In the genomic region with DNA sequence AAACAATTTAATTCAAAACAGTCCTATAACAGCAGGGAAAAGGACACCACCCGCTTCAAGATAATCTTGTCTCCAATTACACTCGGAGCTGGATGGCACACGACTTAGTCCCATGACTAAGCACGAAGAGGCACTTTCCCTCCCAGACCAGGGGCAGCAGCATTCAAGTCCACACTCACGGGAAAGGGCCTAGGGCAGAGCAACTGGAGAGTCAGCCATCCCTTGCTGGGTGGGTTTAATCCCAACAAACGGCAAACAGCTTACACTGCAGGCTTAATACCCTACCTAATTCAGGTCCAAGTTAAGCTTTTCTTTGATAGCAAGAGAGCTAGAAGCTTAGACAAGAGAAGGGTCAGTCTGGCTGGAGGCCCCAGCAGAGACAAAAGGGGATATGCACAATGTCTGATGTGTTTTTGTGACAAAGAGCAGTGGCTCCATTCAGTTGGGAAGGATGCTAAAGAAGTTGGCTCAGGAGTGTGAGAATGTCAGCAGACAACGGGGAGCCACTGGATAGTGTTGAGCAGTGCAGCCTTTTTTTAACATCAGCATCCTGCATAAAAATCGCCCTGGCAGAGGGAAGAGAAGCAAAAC, we compare ENCODE assay signal across 7 mouse cellular contexts. TPM values are rescaled to one million over a fixed set of nuclear protein-coding genes. Genes with fewer than 3 reads are reported as not detected.
DNase-seq lines count a peak whose midpoint lies in the region; ATAC-seq and TF ChIP-seq lines count a peak whose summit lies in the region.

No protein-coding gene starts in this region.

- peak; percentile 34 for DNase-seq in ovary, postnatal 36 days (ENCODE audit: low spot score)
- no peak for DNase-seq in ovary, postnatal 10 days (ENCODE audit: low spot score)
- peak; percentile 74 for DNase-seq in forebrain, embryonic 10.5 days (ENCODE audit: extremely low spot score, low spot score)
- no peak for DNase-seq in limb, embryonic 14.5 days (ENCODE audit: low spot score)
- DNase-seq in liver, postnatal 0 days = no peak
- DNase-seq in lung, postnatal 4 days = no peak
- DNase-seq in left cerebral cortex, postnatal 10 days (ENCODE audit: extremely low spot score in 1 of 2, low spot score in 2 of 2) = no peak

- TF ChIP-seq CTCF in liver, postnatal 0 days (IDR thresholded peaks at IDR 0.05; ENCODE audit: low read depth) = no peak

- H3K9ac ChIP-seq in limb, embryonic 14.5 days (ENCODE audit: low read depth, low read length, severe bottlenecking) = no peak overlapping the region
- H3K9ac ChIP-seq in liver, postnatal 0 days (replicated peaks) = no peak overlapping the region

- peaks cover 48% of the 10 kb centered on the region for H3K4me1 ChIP-seq in forebrain, embryonic 10.5 days
- H3K4me1 ChIP-seq in limb, embryonic 14.5 days (ENCODE audit: control insufficient read depth, insufficient read depth, low read length) = peaks cover 25% of the 10 kb centered on the region
- H3K4me1 ChIP-seq in liver, postnatal 0 days (ENCODE audit: insufficient read depth) = no peaks in the 10 kb centered on the region

- peak overlapping the region; percentile 74 for H3K27ac ChIP-seq in forebrain, embryonic 10.5 days
- H3K27ac ChIP-seq in limb, embryonic 14.5 days (replicated peaks; ENCODE audit: low read depth, low read length) = 0 out of 2 replicates have a peak overlapping the region, but pooled peaks have one; percentile 33
- no peak overlapping the region for H3K27ac ChIP-seq in liver, postnatal 0 days (ENCODE audit: low read depth)

- H3K27me3 ChIP-seq in forebrain, embryonic 10.5 days (ENCODE audit: poor library complexity, severe bottlenecking) = peaks cover 61% of the 10 kb centered on the region
- H3K27me3 ChIP-seq in limb, embryonic 14.5 days (ENCODE audit: control insufficient read depth, insufficient read depth, low read length) = no peaks in the 10 kb centered on the region
- no peaks in the 10 kb centered on the region for H3K27me3 ChIP-seq in liver, postnatal 0 days (ENCODE audit: insufficient read depth, low read length)

- no peak for TF ChIP-seq EP300 in liver, postnatal 0 days (IDR thresholded peaks at IDR 0.05; ENCODE audit: low read depth)

- WGBS in forebrain, embryonic 10.5 days = 1% methylated on average over 8 of the region's 8 CpGs
- WGBS in limb, embryonic 14.5 days = 16% methylated on average over 8 of the region's 8 CpGs
- WGBS in liver, postnatal 0 days (ENCODE audit: insufficient replicate concordance) = 43% methylated on average over 8 of the region's 8 CpGs

- peaks cover 14% of the 10 kb centered on the region for H3K36me3 ChIP-seq in forebrain, embryonic 10.5 days (replicated peaks)
- 0 out of 2 replicates have a peak, but pooled peaks cover 2% of the 10 kb centered on the region for H3K36me3 ChIP-seq in limb, embryonic 14.5 days (ENCODE audit: control insufficient read depth, insufficient read depth, low read length)
- no peaks in the 10 kb centered on the region for H3K36me3 ChIP-seq in liver, postnatal 0 days (replicated peaks; ENCODE audit: insufficient read depth, low read length)

- H3K4me3 ChIP-seq in forebrain, embryonic 10.5 days = no peak overlapping the region
- no peak overlapping the region for H3K4me3 ChIP-seq in limb, embryonic 14.5 days (replicated peaks; ENCODE audit: low read length)
- H3K4me3 ChIP-seq in liver, postnatal 0 days (ENCODE audit: low read depth, low read length) = no peak overlapping the region

- H3K4me2 ChIP-seq in limb, embryonic 14.5 days (replicated peaks; ENCODE audit: low read depth, low read length, severe bottlenecking) = no peak overlapping the region
- H3K4me2 ChIP-seq in liver, postnatal 0 days (ENCODE audit: low read depth, low read length) = no peak overlapping the region

- peaks cover 9% of the 10 kb centered on the region for H3K9me3 ChIP-seq in forebrain, embryonic 10.5 days
- H3K9me3 ChIP-seq in limb, embryonic 14.5 days (ENCODE audit: control insufficient read depth, low read length) = peaks cover 3% of the 10 kb centered on the region; the same call in 1 of the 2 replicates
- H3K9me3 ChIP-seq in liver, postnatal 0 days (ENCODE audit: low read length) = no peaks in the 10 kb centered on the region

- TF ChIP-seq POLR2A in limb, embryonic 14.5 days (IDR thresholded peaks at IDR 0.05; ENCODE audit: borderline replicate concordance, extremely low read depth, insufficient read depth, insufficient read length) = no peak

- intact Hi-C loops in left cerebral cortex, postnatal 10 days (cut with DNase I) = no loop called here

- ATAC-seq in limb, embryonic 14.5 days (ENCODE audit: low FRiP score, low read depth) = no peak
- no peak for ATAC-seq in liver, postnatal 0 days

RNA-seq across cellular contexts. Expression of gene D630045J12Rik, which starts 46.8 kb away (rescaled TPM):
- 5.4 and 6.3 TPM in 2 replicates for polyA plus RNA-seq in forebrain, embryonic 10.5 days (2016; fragmentation: Nextera tagmentation; extraction: Ambion mirVana)
- 14.2 and 18.9 TPM in 2 replicates for polyA plus RNA-seq in limb, embryonic 14.5 days (2012; rRNA removed)
- 7.3 and 9.6 TPM in 2 replicates for polyA plus RNA-seq in limb, embryonic 14.5 days (2014; fragmentation: Nextera tagmentation; extraction: Ambion mirVana)
- polyA plus RNA-seq in liver, postnatal 0 days (2015; fragmentation: Nextera tagmentation; extraction: Ambion mirVana) = 0.13 and 0.18 TPM in 2 replicates
- 10 to 100 TPM; 36.6 to 37.1 TPM for total RNA-seq in left cerebral cortex, postnatal 10 days (2021)

Comparison
In these comparisons a context has a peak if more than half of its experiments do, and no peak if none do; other contexts are left out.
1. DNase-seq: peak in ovary, postnatal 36 days (single experiment) and forebrain, embryonic 10.5 days (single experiment); none in ovary, postnatal 10 days (single experiment), limb, embryonic 14.5 days (single experiment), liver, postnatal 0 days (single experiment), lung, postnatal 4 days (0 of 2) and left cerebral cortex, postnatal 10 days (0 of 2).